Mouse (Mus musculus): ENCODE measurements around the gene H2-T24.
"Not testable (repeated sequence)": the region's sequence is repeated elsewhere in the genome, so short reads cannot be mapped to it uniquely, and the experiment has no call there.

H2-T24 gene

DNA sequence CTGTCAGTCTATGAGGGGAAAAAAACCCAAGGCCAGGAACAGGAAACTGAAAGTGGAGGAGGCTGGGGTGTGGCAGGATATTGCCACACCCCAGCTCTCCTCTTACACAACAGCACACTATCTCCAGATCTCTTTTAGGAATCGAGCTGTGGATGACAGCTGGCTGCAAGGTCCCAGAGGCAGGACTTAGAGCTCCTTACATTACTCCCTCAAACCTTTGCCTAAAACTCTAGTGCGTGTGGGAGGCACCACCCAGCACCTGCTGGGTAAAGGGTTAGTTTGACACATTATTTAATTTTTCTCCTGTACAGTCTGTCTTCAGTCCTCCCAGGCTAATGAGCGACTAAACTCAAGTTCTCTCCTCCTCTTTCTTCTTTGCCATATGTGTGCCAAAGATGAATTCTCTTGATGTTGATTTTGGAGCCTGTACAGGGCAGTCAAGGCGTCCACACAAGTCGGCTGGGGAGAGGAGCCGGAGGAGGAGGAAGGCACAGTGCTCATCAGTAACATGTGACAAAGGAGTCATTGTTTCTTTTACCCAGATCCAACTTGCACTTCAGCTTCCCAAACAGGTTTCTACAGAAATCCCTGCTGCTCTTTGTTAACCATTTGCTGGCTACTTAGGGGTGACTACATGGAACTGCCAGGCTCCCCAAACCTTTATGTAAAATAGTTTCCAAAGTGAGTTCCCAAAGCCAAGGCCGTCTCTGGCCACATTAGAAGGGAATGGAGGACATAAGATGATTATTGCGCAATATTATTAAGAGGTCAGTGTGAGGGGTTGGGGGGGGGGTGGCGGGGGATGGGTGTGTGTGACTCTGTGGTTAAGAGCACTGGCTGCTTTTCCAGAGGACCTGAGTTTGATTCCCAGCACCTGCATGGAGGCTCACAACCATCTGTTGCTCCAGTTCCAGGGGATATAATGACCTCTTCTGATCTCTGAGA is 3.6 kb upstream of the H2-T24 start:
- no peak for DNase-seq (ENCODE audit: low spot score in 2 of 2)

DNA sequence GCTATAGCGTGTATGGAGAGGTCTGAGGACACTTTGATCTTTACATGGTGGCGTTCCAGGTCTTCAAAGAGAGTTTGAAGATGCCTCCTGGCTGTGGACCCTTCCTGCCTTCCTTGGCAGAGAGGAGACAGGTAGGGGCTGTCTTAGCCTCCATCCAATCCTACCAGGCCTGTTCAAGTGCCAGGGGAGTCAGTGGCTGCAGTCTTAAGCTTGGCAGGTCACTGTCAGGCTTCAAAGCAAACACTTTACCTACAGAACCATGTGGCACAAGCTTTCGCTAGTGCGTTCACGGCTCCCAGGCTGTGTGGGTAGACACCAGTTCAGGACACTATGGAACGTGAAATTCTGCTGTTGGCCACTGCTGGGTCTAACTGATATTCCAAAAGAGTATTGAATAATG is 2.6 kb upstream of the H2-T24 start:
- no peak for DNase-seq (ENCODE audit: low spot score in 2 of 2)

DNA sequence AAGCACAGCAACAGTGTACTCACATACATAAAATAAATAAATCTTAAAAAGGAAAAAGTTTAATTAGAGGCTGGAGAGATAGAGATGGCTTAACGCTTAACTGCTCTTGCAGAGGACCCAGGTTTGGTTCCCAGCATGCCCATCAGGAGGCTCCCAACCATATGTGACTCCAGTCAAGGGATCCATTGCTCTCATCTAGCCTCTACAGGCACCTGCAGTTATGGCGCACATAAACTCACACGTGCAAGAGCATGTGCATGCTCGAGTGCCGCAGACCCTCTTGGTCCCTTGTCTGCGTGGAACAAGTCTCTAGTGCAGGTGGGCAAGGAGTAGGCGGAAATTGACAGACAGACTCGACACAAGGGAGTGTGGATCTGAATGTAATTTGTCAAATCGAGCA is 1.7 kb upstream of the H2-T24 start:
- no peak for DNase-seq (ENCODE audit: low spot score in 2 of 2)

DNA sequence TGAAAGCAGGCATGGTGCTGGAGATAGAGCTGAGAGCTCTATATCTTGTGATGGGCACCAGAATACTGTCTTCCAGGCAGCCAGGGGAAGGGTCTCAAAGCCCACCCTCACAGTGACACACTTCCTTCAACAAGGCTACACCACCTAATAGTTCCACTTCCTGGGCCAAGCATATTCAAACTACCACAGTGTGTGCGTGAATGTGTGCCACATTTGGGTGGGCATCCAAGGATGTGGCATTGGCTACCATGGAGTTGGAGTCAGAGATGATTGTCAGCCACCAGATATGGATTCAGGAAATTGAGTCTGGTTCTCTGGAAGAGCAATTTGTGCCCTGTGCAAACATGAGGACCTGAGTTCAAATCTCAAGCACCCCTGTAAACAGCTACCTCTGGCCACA is 949 bp upstream of the H2-T24 start:
- no peak for DNase-seq (ENCODE audit: low spot score in 2 of 2)

DNA sequence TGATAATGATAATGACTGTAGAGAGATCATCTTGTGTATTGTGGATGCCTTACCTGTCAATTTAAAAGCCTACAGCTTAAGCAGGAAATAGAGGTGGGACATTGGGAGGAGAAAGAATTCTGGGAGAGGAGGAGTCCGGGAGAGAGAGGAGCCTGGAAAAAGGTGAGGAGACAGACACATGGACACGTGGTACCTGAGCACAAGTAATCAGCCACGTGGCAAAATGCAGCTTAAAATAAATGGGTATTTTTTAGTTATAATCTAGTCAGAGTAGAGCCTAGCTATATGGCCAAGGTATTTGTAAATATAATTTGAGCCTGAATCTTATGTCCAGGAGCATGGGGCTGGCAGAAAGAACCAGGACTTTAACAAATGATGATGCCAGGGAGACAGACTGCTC is 841 bp downstream of the H2-T24 start:
- no peak for DNase-seq (ENCODE audit: low spot score in 2 of 2)

DNA sequence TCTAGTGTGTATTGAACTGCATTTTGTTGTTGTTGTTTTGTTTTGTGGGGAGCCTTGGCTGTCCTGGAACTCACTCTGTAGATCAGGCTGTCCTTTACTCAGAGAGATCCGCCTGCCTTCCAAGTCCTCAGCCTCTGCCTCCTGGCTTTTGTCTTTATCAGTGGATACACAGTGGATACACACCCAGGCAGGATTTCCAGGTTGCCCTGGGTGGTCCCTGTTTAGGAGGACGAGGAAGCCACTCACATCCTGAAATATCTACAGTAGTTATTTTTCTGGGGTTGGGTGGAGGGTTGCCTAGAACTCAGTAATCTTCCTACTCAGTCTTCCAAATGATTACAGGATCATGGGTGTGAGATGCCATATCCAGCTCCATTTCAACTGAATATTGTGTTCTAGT is 1.4 kb downstream of the H2-T24 start:
- DNase-seq (ENCODE audit: low spot score in 2 of 2): no peak

DNA sequence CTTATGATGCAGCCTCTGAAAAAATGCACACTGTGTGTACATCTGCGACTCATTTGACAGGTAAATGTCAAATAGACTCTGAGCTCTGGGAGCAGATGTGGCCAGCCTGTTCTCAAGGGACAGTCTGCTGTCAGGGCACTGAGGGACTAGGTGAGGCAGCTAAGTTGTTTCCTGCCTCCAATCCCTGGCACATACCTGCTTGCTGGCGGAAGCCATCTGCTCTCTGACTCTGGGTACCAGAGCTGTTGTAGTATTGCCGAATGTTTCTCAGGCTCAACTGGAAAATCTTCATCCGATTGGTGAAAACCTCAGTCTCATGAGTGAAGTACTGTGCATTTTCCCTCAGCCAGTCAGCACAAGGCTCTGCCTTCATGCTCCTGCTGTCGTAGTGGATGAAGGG is 3.3 kb downstream of the H2-T24 start:
- no peak for DNase-seq (ENCODE audit: low spot score in 2 of 2)

DNA sequence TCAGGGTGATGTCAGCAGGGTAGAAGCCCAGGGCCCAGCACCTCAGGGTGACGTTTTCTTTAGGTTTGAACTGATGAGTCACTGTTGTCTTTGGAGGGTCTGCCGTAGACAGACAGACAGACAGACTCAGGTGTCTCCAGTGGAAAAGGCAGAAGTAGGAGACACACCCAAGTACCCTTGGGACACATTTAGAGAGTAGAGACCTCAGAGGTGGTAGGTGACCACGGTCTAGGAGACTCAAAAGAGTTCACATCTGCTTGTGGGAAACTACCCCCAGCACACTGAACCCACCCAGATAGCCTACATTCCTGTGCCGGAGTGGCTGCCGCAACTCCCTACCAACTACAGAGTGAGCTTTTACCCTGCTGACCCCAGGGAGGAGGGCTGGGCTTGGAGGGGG is 5.4 kb downstream of the H2-T24 start:
- DNase-seq (ENCODE audit: low spot score in 2 of 2): no peak

DNA sequence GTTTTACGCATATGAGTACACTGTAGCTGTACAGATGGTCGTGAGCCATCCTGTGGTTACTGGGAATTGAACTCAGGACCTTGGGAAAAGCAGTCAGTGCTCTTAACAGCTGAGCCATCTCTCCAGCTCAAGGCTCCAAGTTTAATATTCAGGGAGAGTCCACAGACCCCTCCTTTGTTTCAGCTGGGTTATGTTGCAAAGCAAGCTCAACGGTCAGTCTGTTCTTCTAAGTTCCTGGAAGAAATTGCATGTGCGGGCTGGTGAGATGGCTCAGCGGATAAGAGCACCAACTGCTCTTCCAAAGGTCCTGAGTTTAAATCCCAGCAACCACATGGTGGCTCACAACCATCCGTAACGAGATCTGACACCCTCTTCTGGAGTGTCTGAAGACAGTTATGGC is 16.0 kb downstream of the H2-T24 start:
- not testable (repeated sequence) for DNase-seq (ENCODE audit: low spot score in 2 of 2)

DNA sequence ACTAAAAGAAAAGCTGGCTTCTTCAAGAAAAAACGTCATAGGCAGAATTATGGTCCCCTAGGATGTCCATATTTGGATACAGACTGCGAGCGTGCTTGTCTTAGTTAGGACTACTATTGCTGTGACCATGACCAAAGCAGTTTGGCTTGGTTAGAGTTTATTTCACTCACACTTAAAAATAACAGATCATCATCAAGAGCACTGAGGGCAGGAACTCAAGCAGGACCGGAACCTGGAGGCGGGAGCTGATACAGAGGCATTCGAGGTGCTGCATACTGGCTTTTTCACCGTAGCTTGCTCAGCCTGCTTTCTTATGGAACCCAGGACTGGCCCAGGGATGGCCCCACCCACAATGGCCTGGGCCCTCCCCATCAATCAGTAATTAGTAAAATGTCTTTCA is 17.0 kb downstream of the H2-T24 start:
- no peak for DNase-seq (ENCODE audit: low spot score in 2 of 2)

DNA sequence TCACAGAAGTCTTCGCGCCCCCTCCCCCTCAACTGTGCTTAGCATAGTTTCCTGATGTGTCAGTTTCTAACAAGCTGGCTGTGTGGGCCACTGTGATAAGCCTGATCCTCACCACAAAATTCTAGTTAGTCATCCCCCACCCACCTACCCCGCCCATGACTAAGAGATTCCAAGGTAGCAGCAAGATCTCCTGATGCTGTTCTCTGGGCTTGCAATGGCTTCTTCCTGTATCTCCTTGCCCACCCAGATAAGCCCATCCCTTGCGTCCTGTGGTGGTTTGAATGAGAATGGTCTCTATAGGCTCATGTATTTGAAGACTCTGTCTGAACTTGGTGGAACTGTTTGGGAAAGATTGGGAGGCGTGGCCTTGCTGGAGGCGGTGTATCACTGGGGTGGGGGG is 18.4 kb downstream of the H2-T24 start:
- no peak for DNase-seq (ENCODE audit: low spot score in 2 of 2)

DNA sequence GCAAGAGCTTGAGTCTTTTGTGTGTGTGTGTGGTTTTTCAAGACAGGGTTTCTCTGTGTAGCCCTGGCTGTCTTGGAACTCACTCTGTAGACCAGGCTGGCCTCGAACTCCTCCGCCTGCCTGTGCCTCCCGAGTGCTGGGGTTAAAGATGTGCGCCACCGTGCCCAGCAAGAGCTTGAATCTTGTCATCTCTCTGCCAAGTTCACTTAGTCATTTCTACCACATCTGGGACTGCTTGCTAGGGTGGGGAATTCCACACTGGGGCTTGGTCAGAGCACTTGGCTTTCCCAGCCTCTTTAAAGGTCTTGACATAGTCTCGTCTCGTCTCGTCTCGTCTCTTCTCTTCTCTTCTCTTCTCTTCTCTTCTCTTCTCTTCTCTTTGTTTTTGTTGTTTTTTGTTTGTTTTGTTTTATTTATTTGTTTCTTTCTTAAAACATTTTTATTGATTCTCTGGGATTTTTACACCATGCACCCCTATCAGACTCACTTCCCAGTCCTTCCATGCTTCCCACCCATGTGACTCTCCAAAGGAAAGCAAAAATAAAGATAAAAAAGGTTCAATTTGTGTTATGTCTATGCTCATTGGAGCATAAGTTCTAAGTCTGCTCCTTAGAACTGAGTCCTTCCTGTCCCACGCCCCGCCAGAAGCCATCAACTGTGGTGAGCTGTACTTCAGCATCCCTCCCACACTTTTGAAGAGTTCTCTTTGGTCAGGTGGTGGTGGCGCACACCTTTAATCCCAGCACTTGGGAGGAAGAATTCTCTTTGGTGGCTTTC is 19.1 kb downstream of the H2-T24 start:
- no peak for DNase-seq (ENCODE audit: low spot score in 2 of 2)

DNA sequence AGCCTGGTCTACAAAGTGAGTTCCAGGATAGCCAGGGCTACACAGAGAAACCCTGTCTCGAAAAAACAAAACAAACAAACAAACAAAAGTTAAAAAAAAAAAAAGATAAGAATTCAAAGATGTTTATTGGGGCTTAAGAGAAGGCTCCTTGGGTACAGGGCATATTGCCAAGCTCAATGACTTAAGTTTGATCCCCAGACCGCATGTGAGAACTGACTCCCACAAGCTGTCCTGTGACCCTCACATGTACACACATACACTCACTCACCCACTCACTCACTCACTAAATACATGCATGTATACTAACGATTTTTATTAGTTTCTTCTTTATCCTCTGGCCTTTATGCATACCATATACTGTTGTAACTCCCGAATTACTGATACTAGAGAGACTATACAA is 20.0 kb downstream of the H2-T24 start:
- no peak for DNase-seq (ENCODE audit: low spot score in 2 of 2)

DNA sequence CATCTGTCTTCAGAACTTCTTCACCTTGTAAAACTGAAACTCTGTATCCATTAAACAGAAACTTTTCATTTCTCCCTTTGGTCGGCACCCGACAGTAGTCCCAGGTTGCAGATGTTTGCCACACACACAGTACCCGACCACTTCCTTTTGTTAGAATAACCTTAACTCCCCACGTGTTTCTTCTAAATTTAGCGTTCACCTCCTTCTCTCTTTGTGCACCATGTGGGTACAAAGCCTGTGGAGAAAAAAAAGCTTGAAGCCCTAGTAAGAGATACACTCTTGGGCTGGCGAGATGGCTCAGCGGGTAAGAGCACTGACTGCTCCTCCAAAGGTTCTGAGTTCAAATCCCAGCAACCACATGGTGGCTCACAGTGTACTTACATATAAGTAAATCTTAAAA is 21.0 kb downstream of the H2-T24 start:
- no peak for DNase-seq (ENCODE audit: low spot score in 2 of 2)

DNA sequence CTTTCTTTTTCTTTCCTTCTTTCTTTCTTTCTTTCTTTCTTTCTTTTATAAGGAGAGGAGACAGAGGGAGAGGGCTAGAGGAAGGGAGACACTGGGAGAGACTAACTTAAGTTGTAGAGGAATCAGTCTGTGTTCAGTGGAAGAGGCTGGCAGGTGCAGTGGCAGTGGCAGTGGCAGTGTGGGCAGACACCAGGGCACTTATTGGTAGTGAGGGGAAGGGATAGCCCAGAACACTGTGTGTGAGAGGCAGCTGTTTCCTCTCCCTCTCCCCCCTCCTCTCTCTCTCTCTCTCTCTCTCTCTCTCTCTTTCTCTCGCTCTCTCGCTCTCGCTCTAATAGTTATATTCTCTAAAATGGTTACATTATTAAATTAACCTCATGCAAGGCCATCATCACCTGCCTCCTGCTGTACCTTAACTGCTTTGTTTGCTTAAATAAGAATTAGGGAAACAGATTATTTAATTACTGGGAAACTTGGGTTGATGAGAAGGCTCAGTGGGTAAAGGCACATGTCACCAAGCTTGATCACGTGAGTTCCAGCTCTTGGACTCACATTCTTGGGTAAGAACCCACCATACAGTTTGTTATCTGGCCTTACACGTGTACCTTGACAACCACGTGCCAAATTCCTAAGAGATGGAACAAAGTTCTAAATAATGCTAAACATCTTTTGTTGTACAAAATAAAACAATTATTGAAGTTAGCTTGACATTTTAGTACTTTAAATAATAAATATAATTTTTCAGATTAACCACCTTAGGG is 21.6 kb downstream of the H2-T24 start:
- no peak for DNase-seq (ENCODE audit: low spot score in 2 of 2)

DNA sequence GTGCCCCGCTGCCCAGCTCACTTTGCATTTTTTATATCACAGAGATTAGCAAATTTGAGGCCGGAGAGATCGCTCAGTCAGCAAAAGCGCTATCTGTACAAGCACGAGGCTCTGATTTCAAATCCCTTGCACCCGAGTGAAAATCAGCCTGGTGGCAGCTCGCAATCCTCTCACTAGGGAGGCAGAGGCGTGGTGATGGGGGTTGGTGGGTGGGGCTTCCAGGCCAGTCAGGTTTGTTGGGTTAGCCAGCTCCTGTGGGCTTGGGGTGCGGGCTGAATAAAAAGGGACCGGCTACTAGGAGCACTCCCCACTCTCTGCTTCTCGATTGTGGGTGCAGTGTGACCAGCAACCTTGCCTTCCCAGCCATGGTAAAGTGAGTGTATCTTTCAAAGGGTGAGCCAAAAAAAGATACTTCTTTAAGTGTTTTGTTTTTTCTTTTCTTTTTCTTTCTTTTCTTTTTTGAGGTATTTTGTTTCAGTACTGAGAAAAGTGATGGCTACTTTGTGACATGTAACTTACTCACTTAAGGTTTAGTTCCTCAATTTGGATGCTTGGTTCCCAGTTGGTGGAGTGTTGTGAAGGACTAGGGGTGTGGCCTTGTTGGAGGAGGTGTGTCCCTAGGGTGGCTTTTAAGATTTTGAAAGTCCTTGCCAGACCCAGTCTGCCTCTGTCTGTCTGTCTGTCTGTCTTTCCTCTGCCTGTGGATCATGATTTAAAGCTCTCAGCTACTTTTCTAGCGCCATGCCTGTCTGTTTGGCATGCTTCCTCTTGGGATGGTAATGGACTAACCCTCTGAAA is 22.4 kb downstream of the H2-T24 start:
- DNase-seq (ENCODE audit: low spot score in 2 of 2): no peak

DNA sequence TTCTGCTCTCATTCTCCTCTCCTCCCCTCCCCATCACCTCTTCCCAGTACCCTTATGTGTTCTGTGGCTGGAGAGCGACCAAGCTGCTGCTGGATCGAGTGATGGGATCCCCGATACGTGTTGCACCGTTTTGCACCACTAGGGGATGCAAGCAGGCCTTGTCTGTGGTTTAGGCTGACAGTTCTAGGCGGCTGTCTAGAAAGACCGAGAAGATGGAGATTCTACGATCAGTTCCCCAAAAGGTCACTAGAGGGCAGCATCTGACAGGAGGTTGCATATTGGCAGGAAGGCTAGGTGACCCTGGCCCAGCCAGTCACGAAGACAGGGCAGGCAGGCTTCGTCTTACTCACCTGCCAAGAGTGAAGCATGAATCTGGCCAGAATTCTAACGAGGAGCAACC is 23.4 kb downstream of the H2-T24 start:
- peak; percentile 90 to 98 for DNase-seq (ENCODE audit: low spot score in 2 of 2)

DNA sequence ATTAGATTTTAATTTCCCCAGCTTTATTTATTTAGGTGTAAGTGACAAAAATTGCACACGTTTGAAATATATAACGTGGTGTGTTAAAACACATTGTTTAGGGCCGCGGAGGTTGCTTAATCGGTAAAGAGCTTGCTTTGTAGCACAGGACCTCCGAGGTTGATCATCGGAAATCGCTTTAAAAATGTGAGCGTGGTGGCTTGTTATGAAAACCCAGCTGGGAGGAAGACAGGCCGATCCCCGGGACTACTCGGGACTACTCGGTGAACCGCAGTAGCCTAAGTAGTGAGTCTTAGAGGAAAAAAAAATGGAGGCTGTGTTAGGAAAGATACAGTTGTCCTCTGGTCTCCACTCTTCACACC is 25.5 kb downstream of the H2-T24 start:
- DNase-seq (ENCODE audit: low spot score in 2 of 2): no peak

DNA sequence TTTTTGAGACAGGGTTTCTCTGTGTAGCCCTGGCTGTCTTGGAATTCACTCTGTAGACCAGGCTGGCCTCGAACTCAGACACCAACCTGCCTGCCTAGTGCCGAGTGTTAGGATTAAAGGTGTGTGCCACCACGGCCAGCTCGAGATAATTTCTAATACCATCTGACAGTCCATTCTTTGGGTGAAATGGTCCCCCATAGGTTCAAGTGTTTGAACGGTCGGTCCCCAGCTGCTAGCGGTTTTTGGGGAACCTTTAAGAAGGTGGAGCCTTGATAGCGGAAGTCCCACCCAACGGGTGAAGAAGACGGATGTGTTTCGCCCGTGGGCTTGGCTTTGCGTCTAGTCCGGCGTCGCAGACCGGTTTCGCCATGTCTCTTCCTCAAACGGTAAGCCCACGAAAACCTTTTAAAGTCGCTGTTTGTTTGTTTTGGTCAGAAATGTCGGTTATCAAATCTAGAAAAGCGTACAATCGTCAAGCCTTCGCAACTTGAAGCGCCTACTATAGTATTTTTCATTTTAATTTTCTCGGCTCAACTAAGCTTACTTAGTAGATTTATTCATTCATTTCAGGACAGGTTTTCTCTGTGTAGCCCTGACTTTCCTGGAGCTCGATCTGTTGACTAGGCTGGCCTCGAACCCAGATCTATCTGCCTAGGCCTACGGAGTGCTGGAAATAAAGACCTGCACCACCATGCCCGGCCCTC is 26.0 kb downstream of the H2-T24 start:
- DNase-seq (ENCODE audit: low spot score in 2 of 2): peak; percentile 59 to 65

DNA sequence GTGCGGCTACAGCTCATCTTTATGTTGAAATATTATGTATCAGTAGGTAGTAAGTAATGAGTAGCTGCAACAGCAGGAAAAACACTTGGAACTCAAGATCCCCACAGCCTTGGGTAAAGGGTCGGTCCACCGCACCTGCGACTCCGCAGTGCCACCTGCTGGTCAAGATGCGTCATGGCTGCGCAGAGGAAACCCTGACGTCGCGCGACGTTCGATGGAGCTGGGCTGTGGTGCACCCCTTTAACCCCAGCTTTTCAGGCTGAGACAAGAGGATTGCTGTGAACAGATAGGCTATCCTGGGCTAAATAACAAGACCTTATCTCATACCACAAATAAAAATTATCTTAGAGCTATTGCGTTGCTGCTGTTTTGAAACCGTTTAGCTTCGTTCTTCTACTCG is 26.7 kb downstream of the H2-T24 start:
- DNase-seq (ENCODE audit: low spot score in 2 of 2): peak; percentile 50 to 60

DNA sequence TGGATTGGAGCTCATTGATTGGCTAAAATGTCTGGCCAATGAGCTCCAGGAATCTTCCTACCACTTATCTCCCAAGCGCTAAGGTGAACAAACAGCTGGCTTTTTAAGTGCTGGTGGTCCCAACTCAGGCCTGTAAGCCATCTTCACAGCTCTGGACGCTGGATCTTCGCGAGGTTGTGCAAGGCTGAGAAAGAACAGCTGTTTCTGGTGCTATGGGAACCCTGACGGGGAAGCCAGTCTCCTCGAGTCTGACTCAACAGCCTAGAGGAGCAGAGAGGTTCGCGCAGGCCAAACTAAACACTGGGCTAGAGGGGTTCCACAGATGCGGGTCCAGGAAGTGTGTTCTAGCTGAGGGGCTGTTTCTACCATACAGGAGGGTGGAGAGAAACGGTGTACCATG is 28.6 kb downstream of the H2-T24 start:
- DNase-seq (ENCODE audit: low spot score in 2 of 2): no peak
